22 mouse cellular contexts compared by ENCODE assay signal in the genomic region with DNA sequence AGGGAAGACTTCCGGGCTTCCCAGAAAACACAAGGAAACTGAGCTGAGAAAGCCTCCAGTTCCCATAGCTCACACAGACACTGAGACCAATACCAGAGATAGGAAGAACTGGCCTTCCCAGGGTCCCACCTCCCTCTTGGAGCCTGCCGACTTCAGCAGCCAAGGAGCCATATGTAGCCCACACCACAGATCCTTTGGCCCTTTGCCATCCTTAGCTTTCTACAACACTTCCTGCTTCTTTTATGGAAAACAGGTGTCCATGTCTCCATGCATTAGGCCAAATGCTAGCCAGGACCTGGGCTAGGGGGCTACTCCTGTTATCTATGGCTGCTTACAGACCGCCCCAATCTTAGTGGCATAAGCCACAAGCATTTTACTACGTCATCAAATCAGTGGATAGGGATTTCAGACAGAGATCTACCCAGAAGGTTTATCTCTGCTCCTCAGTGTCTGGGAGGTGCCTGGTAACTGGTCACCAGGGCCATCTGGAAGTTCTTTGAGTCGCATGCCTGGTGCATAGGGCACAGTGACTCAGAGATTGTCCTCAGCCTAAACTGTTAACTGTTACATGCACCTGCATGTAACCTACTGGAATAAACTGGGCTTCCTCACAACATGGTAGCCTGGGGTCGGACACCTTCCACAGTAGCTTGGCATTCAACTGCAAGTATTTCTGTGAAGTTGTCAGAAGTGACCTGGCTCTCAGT.
DNase-seq lines count a peak whose midpoint lies in the region; ATAC-seq and TF ChIP-seq lines count a peak whose summit lies in the region.
"Had no signal": no experiment of that assay in that cellular context is flagged by ENCODE, and none has a peak within 500 bp of the region (broad histone marks: within the 10 kb centered on the region; RNA-seq: fewer than 3 reads in every experiment).

No protein-coding gene starts in this region.

- 0 out of 2 replicates have a peak, but pooled peaks cover 3% of the 10 kb centered on the region for H3K4me1 ChIP-seq in lung, embryonic 14.5 days (ENCODE audit: insufficient read depth)
- H3K4me1 ChIP-seq: embryonic facial prominence, embryonic 12.5 days had no signal

- H3K27ac ChIP-seq in lung, embryonic 14.5 days (ENCODE audit: low read depth), result no peak overlapping the region
- H3K27ac ChIP-seq: embryonic facial prominence, embryonic 12.5 days; forebrain, embryonic 12.5 days; gastrocnemius, adult 2 months; heart, embryonic 13.5 days; hindbrain, embryonic 12.5 days had no signal

- peak; percentile 27 to 39 for DNase-seq in cerebellum, postnatal 10 days
- no peak for DNase-seq in cerebellum, adult 9-11 months
- peak; percentile 17 for DNase-seq in lung, embryonic 14.5 days
- DNase-seq in lung, postnatal 14 days, result no peak
- peak; percentile 35 for DNase-seq in forelimb bud, embryonic 11.5 days (ENCODE audit: low read depth, low spot score)
- no peak for DNase-seq in right cerebral cortex, postnatal 36 days (ENCODE audit: low spot score in 2 of 2)
- DNase-seq in kidney, postnatal 25 days, result no peak
- DNase-seq: adrenal gland, postnatal 14 days; cerebellum, adult 18-20 months; cerebellum, postnatal 25 days; gastrocnemius, adult 2 months; gastrocnemius, postnatal 25 days; heart, postnatal 36 days had no signal

- H3K27me3 ChIP-seq in lung, embryonic 14.5 days (ENCODE audit: insufficient read depth, low read length), result no peaks in the 10 kb centered on the region

- 74% methylated on average over 6 of the region's 6 CpGs for WGBS in lung, embryonic 14.5 days

- no peaks in the 10 kb centered on the region for H3K9me3 ChIP-seq in lung, embryonic 14.5 days (ENCODE audit: low read depth, low read length)
- H3K9me3 ChIP-seq: embryonic facial prominence, embryonic 12.5 days; forebrain, embryonic 12.5 days; heart, embryonic 13.5 days; hindbrain, embryonic 12.5 days had no signal

- no peak overlapping the region for H3K9ac ChIP-seq in lung, embryonic 14.5 days
- H3K9ac ChIP-seq: embryonic facial prominence, embryonic 12.5 days; forebrain, embryonic 12.5 days; heart, embryonic 13.5 days; hindbrain, embryonic 12.5 days had no signal

- no peak for TF ChIP-seq CTCF in lung, embryonic 14.5 days (IDR thresholded peaks at IDR 0.05; ENCODE audit: low read depth)

- ATAC-seq in lung, embryonic 14.5 days (ENCODE audit: insufficient read depth), result no peak
- ATAC-seq: activated CD4-positive, CD25-positive, alpha-beta regulatory T cell, adult 4 months; forebrain, embryonic 16.5 days; hindbrain, embryonic 16.5 days; inflammation-experienced regulatory T-cells, adult 6 months; Patski had no signal

- no peak overlapping the region for H3K4me2 ChIP-seq in lung, embryonic 14.5 days
- H3K4me2 ChIP-seq: embryonic facial prominence, embryonic 12.5 days; forebrain, embryonic 12.5 days; heart, embryonic 13.5 days; hindbrain, embryonic 12.5 days had no signal

- no peak overlapping the region for H3K4me3 ChIP-seq in lung, embryonic 14.5 days (ENCODE audit: low read depth, low read length)
- H3K4me3 ChIP-seq: embryonic facial prominence, embryonic 12.5 days; forebrain, embryonic 12.5 days; gastrocnemius, adult 2 months; heart, embryonic 13.5 days; hindbrain, embryonic 12.5 days had no signal

- H3K36me3 ChIP-seq in lung, embryonic 14.5 days (ENCODE audit: insufficient read depth), result no peaks in the 10 kb centered on the region
- H3K36me3 ChIP-seq: embryonic facial prominence, embryonic 12.5 days; forebrain, embryonic 12.5 days; heart, embryonic 13.5 days; hindbrain, embryonic 12.5 days had no signal

Comparison
In these comparisons a context has a peak if more than half of its experiments do, and no peak if none do; other contexts are left out.
1. DNase-seq: peak in cerebellum, postnatal 10 days (2 of 2), lung, embryonic 14.5 days (single experiment) and forelimb bud, embryonic 11.5 days (single experiment); none in cerebellum, adult 9-11 months (single experiment), lung, postnatal 14 days (single experiment), right cerebral cortex, postnatal 36 days (0 of 2) and kidney, postnatal 25 days (0 of 2).